Mouse (Mus musculus): ENCODE measurements at regions not wholly inside any gene's neighbourhood (a gene's known extent, or its start where the extent isn't known, plus 50 kb on each side); places are given as distances from the start of the nearest gene placed in this dataset.

DNA sequence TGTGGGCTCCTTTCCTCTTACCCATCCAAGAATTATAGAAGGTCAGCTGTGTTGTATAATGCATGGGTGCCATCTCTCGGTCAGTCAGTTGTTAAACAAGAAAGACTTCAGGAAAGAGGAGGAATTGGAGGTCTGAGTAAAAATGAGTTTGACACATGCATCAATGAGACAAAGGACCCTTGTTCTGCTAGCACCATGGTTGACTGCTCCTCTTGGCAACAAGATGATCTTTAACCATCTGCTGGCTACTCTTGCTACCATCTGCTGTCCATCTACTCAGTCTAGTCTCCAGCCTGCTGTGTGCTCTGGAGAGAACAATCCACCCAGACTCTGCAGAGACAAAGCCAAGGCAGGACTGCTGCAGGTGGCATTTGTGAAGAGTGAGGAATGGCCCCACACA, 267.2 kb upstream of the Thsd7b start:
- no peak for DNase-seq (ENCODE audit: extremely low read depth)
- in situ Hi-C loops (cut with MboI; ENCODE audit: low pct_ligation_motif_present, low pct_unique_long_range_greater_than_20kb, low sequenced_read_pairs) = loop anchor here (25.0 kb wide), 1 partner anchor 144 kb away; no protein-coding TSS in a partner anchor
- Histone ChIP-seq H3K27me3 (replicated peaks) (no peaks in the 10 kb centered on the region), H3K4me1 (ENCODE audit: control insufficient read depth in 1 of 2, insufficient read depth in 2 of 2) (peaks cover 0 to 2% of the 10 kb centered on the region in 2 experiments; a peak in 1 of 4 replicates), H3K9me3 (replicated peaks; ENCODE audit: low read length) (no peaks in the 10 kb centered on the region), H3K4me2 (ENCODE audit: insufficient read depth, low read depth, poor library complexity, severe bottlenecking) (no peak overlapping the region), H3K9ac (ENCODE audit: insufficient read depth, low read depth) (no peak overlapping the region), H3K27ac (ENCODE audit: insufficient read depth, low read depth) (no peak overlapping the region), H3K4me3 (replicated peaks in 1 of 3; ENCODE audit: low read depth in 2 of 3, low read length in 2 of 3, poor library complexity in 1 of 3) (no peak overlapping the region), H3K79me2 (replicated peaks; ENCODE audit: control insufficient read depth, extremely low read depth, insufficient read depth, poor library complexity, severe bottlenecking) (no peaks in the 10 kb centered on the region), H3K36me3 (replicated peaks in 1 of 2; ENCODE audit: control insufficient read depth in 1 of 2, insufficient read depth in 1 of 2, low read length in 1 of 2) (no peaks in the 10 kb centered on the region)
- peak; percentile 17 for TF ChIP-seq RAD21 (IDR thresholded peaks at IDR 0.05; ENCODE audit: low read depth, low read length)
- no peak for TF ChIP-seq ELF1 (IDR thresholded peaks at IDR 0.05; ENCODE audit: low read depth, low read length)
- TF ChIP-seq SIN3A (IDR thresholded peaks at IDR 0.05; ENCODE audit: low read length) = no peak
- no peak for TF ChIP-seq ZMIZ1 (IDR thresholded peaks at IDR 0.05; ENCODE audit: low read depth, low read length)
- TF ChIP-seq BHLHE40 (IDR thresholded peaks at IDR 0.05; ENCODE audit: low read depth, low read length) = no peak
- no peak for TF ChIP-seq USF2 (conservative IDR thresholded peaks at IDR 0.05; ENCODE audit: low read depth, low read length)
- TF ChIP-seq TCF12 (IDR thresholded peaks at IDR 0.05; ENCODE audit: low read depth, low read length) = no peak
- TF ChIP-seq PAX5 (IDR thresholded peaks at IDR 0.05; ENCODE audit: low read length) = no peak
- TF ChIP-seq E2F4 (IDR thresholded peaks at IDR 0.05; ENCODE audit: insufficient replicate concordance, low read depth, low read length) = no peak
- TF ChIP-seq MAX (IDR thresholded peaks at IDR 0.05; ENCODE audit: low read length) = no peak
- peak in 1 of 2 experiments; percentile 27; a peak in 2 of 4 replicates for TF ChIP-seq CTCF (conservative IDR thresholded peaks at IDR 0.05 in 1 of 2, IDR thresholded peaks at IDR 0.05 in 1 of 2; ENCODE audit: low read depth in 2 of 2, low read length in 2 of 2)
- TF ChIP-seq SMC3 (IDR thresholded peaks at IDR 0.05; ENCODE audit: low read depth, low read length) = no peak
- no peak for TF ChIP-seq NRF1 (IDR thresholded peaks at IDR 0.05; ENCODE audit: low read depth, low read length)
- no peak for TF ChIP-seq MAFK (IDR thresholded peaks at IDR 0.05; ENCODE audit: insufficient replicate concordance, low read length)
- TF ChIP-seq CHD1 (IDR thresholded peaks at IDR 0.05; ENCODE audit: low read depth, low read length) = no peak
- TF ChIP-seq NELFE (IDR thresholded peaks at IDR 0.05; ENCODE audit: low read depth, low read length) = no peak
- dilution Hi-C loops (cut with MboI; ENCODE audit: extremely low pct_ligation_motif_present, extremely low pct_unique_long_range_greater_than_20kb, low sequenced_read_pairs) = no loop called here

- Histone ChIP-seq H3K9me3 (replicated peaks; ENCODE audit: low read length) (no peaks in the 10 kb centered on the region), H3K4me1 (ENCODE audit: control insufficient read depth in 1 of 2, insufficient read depth in 2 of 2) (peaks cover 0 to 2% of the 10 kb centered on the region in 2 experiments; a peak in 1 of 4 replicates), H3K36me3 (replicated peaks in 1 of 2; ENCODE audit: control insufficient read depth in 1 of 2, insufficient read depth in 1 of 2, low read length in 1 of 2) (no peaks in the 10 kb centered on the region), H3K9ac (ENCODE audit: insufficient read depth, low read depth) (no peak overlapping the region), H3K27ac (ENCODE audit: insufficient read depth, low read depth) (no peak overlapping the region), H3K4me3 (replicated peaks in 1 of 3; ENCODE audit: low read depth in 2 of 3, low read length in 2 of 3, poor library complexity in 1 of 3) (no peak overlapping the region), H3K4me2 (ENCODE audit: insufficient read depth, low read depth, poor library complexity, severe bottlenecking) (no peak overlapping the region), H3K27me3 (replicated peaks) (no peaks in the 10 kb centered on the region), H3K79me2 (replicated peaks; ENCODE audit: control insufficient read depth, extremely low read depth, insufficient read depth, poor library complexity, severe bottlenecking) (no peaks in the 10 kb centered on the region)
- dilution Hi-C loops (cut with MboI; ENCODE audit: extremely low pct_ligation_motif_present, extremely low pct_unique_long_range_greater_than_20kb, low sequenced_read_pairs) (no loop called here), in situ Hi-C loops (cut with MboI; ENCODE audit: low pct_ligation_motif_present, low pct_unique_long_range_greater_than_20kb, low sequenced_read_pairs) (loop anchor here (25.0 kb wide), 1 partner anchor 140 kb away; no protein-coding TSS in a partner anchor)
- TF ChIP-seq JUN (IDR thresholded peaks at IDR 0.05; ENCODE audit: insufficient read depth, low read depth, low read length) (no peak), CHD2 (IDR thresholded peaks at IDR 0.05; ENCODE audit: low read length) (no peak), BHLHE40 (IDR thresholded peaks at IDR 0.05; ENCODE audit: low read depth, low read length) (no peak), NELFE (IDR thresholded peaks at IDR 0.05; ENCODE audit: low read depth, low read length) (no peak), ZKSCAN1 (IDR thresholded peaks at IDR 0.05; ENCODE audit: borderline replicate concordance, low read depth, low read length) (no peak)
- DNase-seq (ENCODE audit: extremely low read depth) = no peak
These were observed 270.8 kb upstream of the Thsd7b start for GRCm38 (mm10) chr1:129002286-129002685.

Measured in CH12.LX (cell line).